Mouse (Mus musculus): ENCODE results near the gene Hoxd9. TPM values are rescaled to one million over a fixed set of nuclear protein-coding genes. Genes with fewer than 3 reads are reported as not detected.

Hoxd9 gene
- total and polyA plus RNA-seq, 3 experiments, result not detected

DNA sequence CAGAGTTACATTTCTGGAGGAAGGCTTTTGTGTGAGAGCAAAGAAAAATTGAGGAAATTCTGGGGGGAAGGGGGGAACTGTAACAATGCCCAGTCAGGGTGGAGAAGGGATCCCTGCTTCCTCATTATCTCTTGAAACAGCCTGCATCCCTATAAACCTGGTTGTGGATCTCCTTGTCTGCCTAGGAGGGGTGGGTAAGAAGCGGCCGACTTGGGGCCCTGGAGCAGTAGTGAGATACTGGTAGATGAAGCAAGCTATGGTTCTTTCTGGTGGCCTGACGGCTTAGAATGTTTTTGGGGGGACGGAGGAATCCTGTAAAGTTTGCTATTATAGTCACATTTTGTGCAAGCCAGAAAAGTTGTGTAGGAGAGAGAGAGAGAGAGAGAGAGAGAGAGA lies 4.1 kb upstream of the Hoxd9 start:
- no peaks in the 10 kb centered on the region for H3K4me1 ChIP-seq (ENCODE audit: control insufficient read depth in 1 of 2, insufficient read depth in 2 of 2, low read length in 2 of 2)

GRCm38 (mm10) chr2:74694066-74694465 lies 3.5 kb upstream of the Hoxd9 start:
- Histone ChIP-seq H3K9me3 (replicated peaks; ENCODE audit: insufficient read depth, low read length) (no peaks in the 10 kb centered on the region), H3K4me1 (ENCODE audit: control insufficient read depth in 1 of 2, insufficient read depth in 2 of 2, low read length in 2 of 2) (no peaks in the 10 kb centered on the region), H3K4me3 (ENCODE audit: control insufficient read depth in 1 of 2, insufficient read depth in 1 of 2, low read depth in 2 of 2, low read length in 2 of 2) (no peak overlapping the region), H3K36me3 (ENCODE audit: control insufficient read depth in 1 of 2, insufficient read depth in 2 of 2, low read length in 2 of 2) (no peaks in the 10 kb centered on the region), H3K27ac (ENCODE audit: control insufficient read depth, low read depth, low read length) (no peak overlapping the region), H3K27me3 (ENCODE audit: control insufficient read depth in 1 of 2, insufficient read depth in 2 of 2, low read length in 2 of 2) (no peaks in the 10 kb centered on the region; a peak in 2 of 4 replicates), H3K79me2 (ENCODE audit: control insufficient read depth, insufficient read depth, low read length, poor library complexity) (no peaks in the 10 kb centered on the region), H3K9ac (ENCODE audit: control insufficient read depth, low read depth, low read length, poor library complexity, severe bottlenecking) (no peak overlapping the region)
- TF ChIP-seq CHD1 (IDR thresholded peaks at IDR 0.05; ENCODE audit: low read depth, low read length) (no peak), CHD2 (IDR thresholded peaks at IDR 0.05; ENCODE audit: low read length) (no peak), MAX (IDR thresholded peaks at IDR 0.05; ENCODE audit: low read length) (no peak), SMC3 (IDR thresholded peaks at IDR 0.05; ENCODE audit: low read depth, low read length) (no peak), ELF1 (IDR thresholded peaks at IDR 0.05; ENCODE audit: low read depth, low read length) (no peak), MXI1 (IDR thresholded peaks at IDR 0.05; ENCODE audit: low read depth, low read length) (no peak), MYC (IDR thresholded peaks at IDR 0.05; ENCODE audit: low read depth, low read length) (no peak), GATA1 (IDR thresholded peaks at IDR 0.05; ENCODE audit: low read depth, low read length) (no peak), USF2 (IDR thresholded peaks at IDR 0.05; ENCODE audit: borderline replicate concordance in 1 of 2, insufficient read depth in 1 of 2, low read depth in 1 of 2, low read length in 2 of 2) (no peak), E2F4 (IDR thresholded peaks at IDR 0.05; ENCODE audit: borderline replicate concordance, low read depth, low read length) (no peak), USF1 (IDR thresholded peaks at IDR 0.05; ENCODE audit: low read depth, low read length) (no peak), POLR2A (IDR thresholded peaks at IDR 0.05; ENCODE audit: control insufficient read depth in 1 of 2, insufficient read depth in 1 of 2, low read depth in 1 of 2, low read length in 2 of 2, poor library complexity in 1 of 2) (no peak), POLR2AphosphoS5 (IDR thresholded peaks at IDR 0.05; ENCODE audit: borderline replicate concordance, low read depth, low read length) (no peak), TAL1 (IDR thresholded peaks at IDR 0.05; ENCODE audit: low read length) (no peak), MYB (IDR thresholded peaks at IDR 0.05; ENCODE audit: low read depth, low read length) (no peak)
- no peak for DNase-seq (ENCODE audit: low read depth, low spot score)

More for the DNA sequence above, 4.1 kb upstream of the Hoxd9 start:
- H3K4me3 ChIP-seq (ENCODE audit: control insufficient read depth in 1 of 2, insufficient read depth in 1 of 2, low read depth in 2 of 2, low read length in 2 of 2), result no peak overlapping the region
- no peak for DNase-seq (ENCODE audit: low read depth, low spot score)
- no peaks in the 10 kb centered on the region for H3K9me3 ChIP-seq (replicated peaks; ENCODE audit: insufficient read depth, low read length)
- no peaks in the 10 kb centered on the region for H3K79me2 ChIP-seq (ENCODE audit: control insufficient read depth, insufficient read depth, low read length, poor library complexity)
- TF ChIP-seq EP300 (IDR thresholded peaks at IDR 0.05; ENCODE audit: low read depth in 1 of 2, low read length in 2 of 2) (no peak), ZMIZ1 (IDR thresholded peaks at IDR 0.05; ENCODE audit: low read depth, low read length) (no peak), GABPA (IDR thresholded peaks at IDR 0.05; ENCODE audit: low read depth, low read length) (no peak), ELF1 (IDR thresholded peaks at IDR 0.05; ENCODE audit: low read depth, low read length) (no peak), MAX (IDR thresholded peaks at IDR 0.05; ENCODE audit: low read length) (no peak), TBP (IDR thresholded peaks at IDR 0.05; ENCODE audit: low read depth, low read length) (no peak), GATA1 (IDR thresholded peaks at IDR 0.05; ENCODE audit: low read depth, low read length) (no peak), HCFC1 (IDR thresholded peaks at IDR 0.05; ENCODE audit: low read depth, low read length) (no peak), MAFK (IDR thresholded peaks at IDR 0.05; ENCODE audit: borderline replicate concordance, low read depth, low read length) (no peak), CTCF (IDR thresholded peaks at IDR 0.05 in 2 of 3, conservative IDR thresholded peaks at IDR 0.05 in 1 of 3; ENCODE audit: control insufficient read depth in 1 of 3, insufficient read depth in 1 of 3, low read depth in 2 of 3, low read length in 3 of 3, poor library complexity in 1 of 3, severe bottlenecking in 1 of 3) (no peak)
- no peak overlapping the region for H3K27ac ChIP-seq (ENCODE audit: control insufficient read depth, low read depth, low read length)
- H3K9ac ChIP-seq (ENCODE audit: control insufficient read depth, low read depth, low read length, poor library complexity, severe bottlenecking), result no peak overlapping the region
- H3K27me3 ChIP-seq (ENCODE audit: control insufficient read depth in 1 of 2, insufficient read depth in 2 of 2, low read length in 2 of 2), result no peaks in the 10 kb centered on the region; a peak in 2 of 4 replicates
- H3K36me3 ChIP-seq (ENCODE audit: control insufficient read depth in 1 of 2, insufficient read depth in 2 of 2, low read length in 2 of 2), result no peaks in the 10 kb centered on the region
